Mouse (Mus musculus) erythroblast, embryonic 14.5 days (primary cell): Measurements from ENCODE around the gene Rhd.

Source experiments
- GATA1 ChIP-seq: IDR thresholded peaks from 2 replicates; pipeline ENCODE4 v1.6.1; 2012; ENCODE audit warnings: low read length, inconsistent platforms, mixed read lengths
- TAL1 ChIP-seq: IDR thresholded peaks from 3 replicates; pipeline ENCODE4 v1.6.1; 2012; ENCODE audit warnings: low read length, inconsistent platforms, mixed read lengths

DNA sequence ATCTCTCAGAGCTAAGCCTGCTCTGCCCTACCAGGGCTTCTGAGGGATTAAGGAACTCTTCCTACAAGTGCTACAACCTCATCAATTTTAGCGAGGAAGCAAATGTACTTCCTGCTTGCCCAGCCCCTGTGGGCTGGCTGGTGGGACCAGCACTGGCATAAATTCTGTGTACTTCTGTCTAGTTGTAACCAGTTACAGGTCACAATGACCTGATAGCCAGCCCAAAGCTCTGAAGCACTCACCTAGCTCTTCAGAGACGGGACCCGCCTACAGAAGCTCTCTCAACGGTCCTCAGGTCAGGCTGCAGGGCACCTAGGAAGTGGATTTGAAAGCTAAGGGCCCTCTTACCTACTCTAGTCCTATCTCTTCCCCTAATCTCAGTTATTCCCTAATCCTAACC lies 46.6 kb upstream of the Rhd start:
- TF ChIP-seq TAL1 (no peak), GATA1 (no peak)
